Mouse (Mus musculus): Measurements from ENCODE around the gene Dsel. TPM values are rescaled to one million over a fixed set of nuclear protein-coding genes. Genes with fewer than 3 reads are reported as not detected.

Dsel gene
- 13.5 and 13.7 TPM in 2 replicates for polyA plus RNA-seq (2014; fragmentation: Nextera tagmentation; extraction: Ambion mirVana)

GRCm38 (mm10) chr1:111864779-111865165 lies at the start of gene Dsel:
Gene Dsel, minus strand, starts transcription at chr1:111864918.
- Histone ChIP-seq H3K4me2 (ENCODE audit: low read length) (peak within 1 kb of the TSS; percentile 67), H3K36me3 (ENCODE audit: control insufficient read depth, insufficient read depth, low read length) (0 out of 2 replicates have a peak, but pooled peaks cover 5% of the 10 kb centered on the region), H3K9ac (ENCODE audit: low read length) (peak within 1 kb of the TSS; percentile 90), H3K9me3 (ENCODE audit: control insufficient read depth, low read length) (no peaks in the 10 kb centered on the region), H3K27me3 (replicated peaks; ENCODE audit: control insufficient read depth, insufficient read depth, low read length) (no peaks in the 10 kb centered on the region), H3K4me1 (replicated peaks; ENCODE audit: control insufficient read depth, insufficient read depth, low read length) (peaks cover 13% of the 10 kb centered on the region; the same call in 1 of the 2 replicates), H3K4me3 (ENCODE audit: low read depth, low read length) (peak within 1 kb of the TSS; percentile 71), H3K27ac (ENCODE audit: low read depth) (peak within 1 kb of the TSS; percentile 94)
- DNase-seq (ENCODE audit: low spot score) = peak; percentile 96
- 0% methylated on average over 26 of the region's 33 CpGs for WGBS
- peak; percentile 98 for ATAC-seq (replicated peaks; ENCODE audit: low FRiP score, low TSS enrichment, low read depth)

- Histone ChIP-seq H3K4me3 (ENCODE audit: low read depth, low read length) (no peak overlapping the region), H3K9ac (ENCODE audit: low read length) (no peak overlapping the region), H3K36me3 (ENCODE audit: control insufficient read depth, insufficient read depth, low read length) (no peaks in the 10 kb centered on the region), H3K4me2 (ENCODE audit: low read length) (no peak overlapping the region), H3K9me3 (ENCODE audit: control insufficient read depth, low read length) (no peaks in the 10 kb centered on the region), H3K27me3 (replicated peaks; ENCODE audit: control insufficient read depth, insufficient read depth, low read length) (no peaks in the 10 kb centered on the region), H3K27ac (ENCODE audit: low read depth) (no peak overlapping the region), H3K4me1 (replicated peaks; ENCODE audit: control insufficient read depth, insufficient read depth, low read length) (no peaks in the 10 kb centered on the region)
- DNase-seq (ENCODE audit: low spot score) = no peak
- no peak for ATAC-seq (replicated peaks; ENCODE audit: low FRiP score, low TSS enrichment, low read depth)
- 82% methylated on average over 1 of the region's 1 CpGs for whole genome bisulfite sequencing
Measured at GRCm38 (mm10) chr1:111911424-111911823, 46.7 kb upstream of the Dsel start.

DNA sequence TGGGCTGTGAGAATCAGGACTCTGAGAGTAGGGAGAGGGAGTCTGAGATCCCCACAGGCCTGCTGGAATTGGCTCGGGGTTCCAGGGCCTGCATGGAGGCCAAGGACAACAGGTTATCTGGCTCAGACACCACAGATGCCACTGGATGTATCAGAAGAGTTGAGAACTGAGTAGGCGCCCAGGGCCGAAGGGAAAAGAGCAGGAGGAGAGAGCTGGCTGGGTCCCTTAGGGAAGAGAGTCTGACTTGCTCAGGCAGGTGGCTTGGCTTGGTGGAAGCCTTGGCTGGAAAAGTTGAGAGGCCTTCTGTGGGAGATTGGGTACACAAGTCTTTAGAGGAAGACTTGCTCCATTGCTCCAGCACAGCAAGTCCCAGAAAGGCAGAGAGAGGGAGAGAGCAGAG lies 18.6 kb upstream of the Dsel start:
- DNase-seq (ENCODE audit: low spot score) = no peak
- H3K4me3 ChIP-seq (ENCODE audit: low read depth, low read length) = no peak overlapping the region

DNA sequence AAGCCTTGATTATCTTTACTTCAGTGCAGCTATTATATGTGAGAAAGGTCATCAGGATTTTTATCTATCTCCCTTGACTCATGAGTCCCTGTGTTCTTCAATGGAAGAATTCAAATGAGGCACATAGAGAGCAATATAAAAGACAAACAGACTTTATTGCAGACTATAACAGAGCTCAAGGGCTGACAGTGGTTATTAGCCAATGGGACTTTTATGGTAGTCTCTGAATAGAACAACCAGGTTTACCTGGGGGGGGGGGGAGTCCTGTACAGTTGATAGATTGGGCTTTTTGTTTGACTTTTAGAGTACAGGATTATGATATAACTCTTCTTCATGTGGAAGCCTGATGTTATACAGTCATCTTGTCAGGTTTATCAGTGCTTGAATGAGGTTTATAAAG lies 11.1 kb upstream of the Dsel start:
- ATAC-seq (replicated peaks; ENCODE audit: low FRiP score, low TSS enrichment, low read depth) = peak; percentile 89
- no peak overlapping the region for H3K4me2 ChIP-seq (ENCODE audit: low read length)
- no peak overlapping the region for H3K27ac ChIP-seq (ENCODE audit: low read depth)
- no peaks in the 10 kb centered on the region for H3K36me3 ChIP-seq (ENCODE audit: control insufficient read depth, insufficient read depth, low read length)
- H3K4me3 ChIP-seq (ENCODE audit: low read depth, low read length) = no peak overlapping the region
- no peaks in the 10 kb centered on the region for H3K27me3 ChIP-seq (replicated peaks; ENCODE audit: control insufficient read depth, insufficient read depth, low read length)
- no peak for DNase-seq (ENCODE audit: low spot score)
- H3K9ac ChIP-seq (ENCODE audit: low read length) = no peak overlapping the region
- no peaks in the 10 kb centered on the region for H3K9me3 ChIP-seq (ENCODE audit: control insufficient read depth, low read length)
- H3K4me1 ChIP-seq (replicated peaks; ENCODE audit: control insufficient read depth, insufficient read depth, low read length) = no peaks in the 10 kb centered on the region

More for the DNA sequence above, 18.6 kb upstream of the Dsel start:
- Histone ChIP-seq H3K27me3 (replicated peaks; ENCODE audit: control insufficient read depth, insufficient read depth, low read length) (no peaks in the 10 kb centered on the region), H3K4me1 (replicated peaks; ENCODE audit: control insufficient read depth, insufficient read depth, low read length) (no peaks in the 10 kb centered on the region), H3K27ac (ENCODE audit: low read depth) (no peak overlapping the region), H3K9ac (ENCODE audit: low read length) (no peak overlapping the region), H3K36me3 (ENCODE audit: control insufficient read depth, insufficient read depth, low read length) (no peaks in the 10 kb centered on the region), H3K9me3 (ENCODE audit: control insufficient read depth, low read length) (no peaks in the 10 kb centered on the region), H3K4me2 (ENCODE audit: low read length) (no peak overlapping the region)
- WGBS = 79% methylated on average over 3 of the region's 3 CpGs
- ATAC-seq (replicated peaks; ENCODE audit: low FRiP score, low TSS enrichment, low read depth) = no peak

DNA sequence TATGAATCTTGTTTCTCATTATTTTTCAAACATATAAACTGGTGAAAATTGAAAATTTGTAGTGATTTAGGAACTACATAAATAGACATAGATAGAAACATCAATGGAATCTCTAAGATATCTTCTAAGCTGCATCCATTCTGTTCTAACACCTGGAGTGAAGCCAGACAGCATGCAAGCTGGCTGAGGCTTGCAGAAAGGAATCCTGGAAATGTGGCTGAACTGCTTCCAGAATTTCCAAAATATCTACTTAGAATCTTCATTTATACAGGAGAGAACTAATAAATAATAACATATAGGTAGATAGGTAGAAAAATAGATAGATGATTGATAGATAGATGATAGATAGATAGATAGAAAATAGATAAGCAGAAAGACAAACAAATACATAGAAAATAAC lies 8.5 kb upstream of the Dsel start:
- no peak for ATAC-seq (replicated peaks; ENCODE audit: low FRiP score, low TSS enrichment, low read depth)
- Histone ChIP-seq H3K4me1 (replicated peaks; ENCODE audit: control insufficient read depth, insufficient read depth, low read length) (no peaks in the 10 kb centered on the region), H3K27ac (ENCODE audit: low read depth) (no peak overlapping the region), H3K9me3 (ENCODE audit: control insufficient read depth, low read length) (no peaks in the 10 kb centered on the region), H3K4me2 (ENCODE audit: low read length) (no peak overlapping the region), H3K36me3 (ENCODE audit: control insufficient read depth, insufficient read depth, low read length) (no peaks in the 10 kb centered on the region), H3K27me3 (replicated peaks; ENCODE audit: control insufficient read depth, insufficient read depth, low read length) (no peaks in the 10 kb centered on the region), H3K4me3 (ENCODE audit: low read depth, low read length) (no peak overlapping the region), H3K9ac (ENCODE audit: low read length) (no peak overlapping the region)
- DNase-seq (ENCODE audit: low spot score) = no peak

GRCm38 (mm10) chr1:111865467-111865866 lies 749 bp upstream of the Dsel start:
- DNase-seq (ENCODE audit: low spot score) = no peak
- Histone ChIP-seq H3K9me3 (ENCODE audit: control insufficient read depth, low read length) (no peaks in the 10 kb centered on the region), H3K4me1 (replicated peaks; ENCODE audit: control insufficient read depth, insufficient read depth, low read length) (peaks cover 13% of the 10 kb centered on the region; the same call in 1 of the 2 replicates), H3K27me3 (replicated peaks; ENCODE audit: control insufficient read depth, insufficient read depth, low read length) (no peaks in the 10 kb centered on the region), H3K4me2 (ENCODE audit: low read length) (peak overlapping the region; percentile 67), H3K4me3 (ENCODE audit: low read depth, low read length) (0 out of 2 replicates have a peak overlapping the region, but pooled peaks have one; percentile 71), H3K36me3 (ENCODE audit: control insufficient read depth, insufficient read depth, low read length) (0 out of 2 replicates have a peak, but pooled peaks cover 5% of the 10 kb centered on the region), H3K9ac (ENCODE audit: low read length) (no peak overlapping the region), H3K27ac (ENCODE audit: low read depth) (peak overlapping the region; percentile 94; the same call in 1 of the 2 replicates)
- 62% methylated on average over 2 of the region's 2 CpGs for WGBS
- ATAC-seq (replicated peaks; ENCODE audit: low FRiP score, low TSS enrichment, low read depth) = no peak

- H3K27me3 ChIP-seq (replicated peaks; ENCODE audit: control insufficient read depth, insufficient read depth, low read length) = no peaks in the 10 kb centered on the region
- DNase-seq (ENCODE audit: low spot score) = peak; percentile 86
- H3K9me3 ChIP-seq (ENCODE audit: control insufficient read depth, low read length) = no peaks in the 10 kb centered on the region
- H3K9ac ChIP-seq (ENCODE audit: low read length) = peak overlapping the region; percentile 90
- WGBS = under 1% methylated on average over 31 of the region's 41 CpGs
- peak; percentile 90 for ATAC-seq (replicated peaks; ENCODE audit: low FRiP score, low TSS enrichment, low read depth)
- 0 out of 2 replicates have a peak, but pooled peaks cover 5% of the 10 kb centered on the region for H3K36me3 ChIP-seq (ENCODE audit: control insufficient read depth, insufficient read depth, low read length)
- peaks cover 13% of the 10 kb centered on the region; the same call in 1 of the 2 replicates for H3K4me1 ChIP-seq (replicated peaks; ENCODE audit: control insufficient read depth, insufficient read depth, low read length)
- H3K27ac ChIP-seq (ENCODE audit: low read depth) = peak overlapping the region; percentile 94
- peak overlapping the region; percentile 67 for H3K4me2 ChIP-seq (ENCODE audit: low read length)
- H3K4me3 ChIP-seq (ENCODE audit: low read depth, low read length) = peak overlapping the region; percentile 71
Measured at GRCm38 (mm10) chr1:111864063-111864778, 497 bp downstream of the Dsel start.

- Histone ChIP-seq H3K4me2 (ENCODE audit: low read length) (no peak overlapping the region), H3K27me3 (replicated peaks; ENCODE audit: control insufficient read depth, insufficient read depth, low read length) (no peaks in the 10 kb centered on the region), H3K9ac (ENCODE audit: low read length) (no peak overlapping the region), H3K9me3 (ENCODE audit: control insufficient read depth, low read length) (no peaks in the 10 kb centered on the region), H3K27ac (ENCODE audit: low read depth) (no peak overlapping the region), H3K4me1 (replicated peaks; ENCODE audit: control insufficient read depth, insufficient read depth, low read length) (0 out of 2 replicates have a peak, but pooled peaks cover 1% of the 10 kb centered on the region), H3K36me3 (ENCODE audit: control insufficient read depth, insufficient read depth, low read length) (0 out of 2 replicates have a peak, but pooled peaks cover 5% of the 10 kb centered on the region), H3K4me3 (ENCODE audit: low read depth, low read length) (no peak overlapping the region)
- ATAC-seq (replicated peaks; ENCODE audit: low FRiP score, low TSS enrichment, low read depth) (no peak), DNase-seq (ENCODE audit: low spot score) (no peak)
- WGBS = 70% methylated on average over 1 of the region's 1 CpGs
Measured at GRCm38 (mm10) chr1:111857852-111858251, 6.9 kb downstream of the Dsel start.

GRCm38 (mm10) chr1:111852439-111852838 lies 12.3 kb downstream of the Dsel start:
- DNase-seq (ENCODE audit: low spot score) (no peak), ATAC-seq (replicated peaks; ENCODE audit: low FRiP score, low TSS enrichment, low read depth) (no peak)
- Histone ChIP-seq H3K9ac (ENCODE audit: low read length) (no peak overlapping the region), H3K9me3 (ENCODE audit: control insufficient read depth, low read length) (no peaks in the 10 kb centered on the region), H3K36me3 (ENCODE audit: control insufficient read depth, insufficient read depth, low read length) (no peaks in the 10 kb centered on the region), H3K4me3 (ENCODE audit: low read depth, low read length) (no peak overlapping the region), H3K27me3 (replicated peaks; ENCODE audit: control insufficient read depth, insufficient read depth, low read length) (no peaks in the 10 kb centered on the region), H3K4me1 (replicated peaks; ENCODE audit: control insufficient read depth, insufficient read depth, low read length) (no peaks in the 10 kb centered on the region), H3K27ac (ENCODE audit: low read depth) (no peak overlapping the region), H3K4me2 (ENCODE audit: low read length) (no peak overlapping the region)
- WGBS = 92% methylated on average over 8 of the region's 8 CpGs
